Mouse (Mus musculus): ENCODE results near the gene Ddah1. TPM values are rescaled to one million over a fixed set of nuclear protein-coding genes. Genes with fewer than 3 reads are reported as not detected.

The Ddah1 gene
- polyA plus RNA-seq, 1 experiment from 2014 or later = 61.3 TPM

Other genes starting within 250 kb of the Ddah1 start
- 38.2 TPM in 2 replicates for gene Znhit6, start 182.5 kb upstream of the Ddah1 start, polyA plus RNA-seq (2015; fragmentation: Nextera tagmentation; extraction: Ambion mirVana)
- 8.5 and 10.2 TPM in 2 replicates for gene Ccn1, start 108.7 kb upstream of the Ddah1 start, polyA plus RNA-seq (2015; fragmentation: Nextera tagmentation; extraction: Ambion mirVana)
- gene Bcl10, start 164.1 kb downstream of the Ddah1 start, polyA plus RNA-seq (2015; fragmentation: Nextera tagmentation; extraction: Ambion mirVana) = 36.0 and 40.0 TPM in 2 replicates
- 70.0 and 73.0 TPM in 2 replicates for gene 2410004B18Rik, start 179.3 kb downstream of the Ddah1 start, polyA plus RNA-seq (2015; fragmentation: Nextera tagmentation; extraction: Ambion mirVana)
- 0.39 and 0.52 TPM in 2 replicates for gene Syde2, start 229.2 kb downstream of the Ddah1 start, polyA plus RNA-seq (2015; fragmentation: Nextera tagmentation; extraction: Ambion mirVana)

All from midbrain, embryonic 13.5 days (tissue).